Mouse (Mus musculus) heart, postnatal 0 days (tissue): ENCODE data around the gene Srr. TPM values are rescaled to one million over a fixed set of nuclear protein-coding genes. Genes with fewer than 3 reads are reported as not detected.

Source experiments
- ATAC-seq: fragments of 200-750 bp; cut with Nextera tagmentation; 2 replicates; pipeline ENCODE4 v1.8.0; 2017; ENCODE audit warnings: low read depth, moderate number of reproducible peaks, moderate library complexity; ENCODE audit not compliant: insufficient read depth
- DNase-seq: peaks from one replicate; pipeline ENCODE4 v3.0.0-alpha.2; 2016; ENCODE audit warnings: low spot score
- H3K27ac ChIP-seq: fragments of 300-500 bp; sonication (generic); 2 replicates; pipeline ENCODE4 v1.5.1; 2014; ENCODE audit warnings: low read depth, mild to moderate bottlenecking
- H3K27me3 ChIP-seq: fragments of 300-500 bp; sonication (generic); 2 replicates; pipeline ENCODE4 v1.6.1; 2014; ENCODE audit warnings: low read length, mixed read lengths; ENCODE audit not compliant: control insufficient read depth, insufficient read depth
- H3K36me3 ChIP-seq: fragments of 300-500 bp; sonication (generic); replicated peaks from 2 replicates; pipeline ENCODE4 v1.6.1; 2014; ENCODE audit warnings: low read length, mixed read lengths; ENCODE audit not compliant: control insufficient read depth, insufficient read depth
- H3K4me1 ChIP-seq: fragments of 300-500 bp; sonication (generic); 2 replicates; pipeline ENCODE4 v1.6.1; 2014; ENCODE audit warnings: antibody characterized with exemption; ENCODE audit not compliant: control insufficient read depth, insufficient read depth
- H3K4me2 ChIP-seq: fragments of 300-500 bp; sonication (generic); 2 replicates; pipeline ENCODE4 v1.6.1; 2014; ENCODE audit warnings: low read depth, mild to moderate bottlenecking, low read length, moderate library complexity
- H3K4me3 ChIP-seq: fragments of 300-500 bp; sonication (generic); 2 replicates; pipeline ENCODE4 v1.5.1; 2014; ENCODE audit warnings: low read depth, low read length
- H3K9ac ChIP-seq: fragments of 300-500 bp; sonication (generic); replicated peaks from 2 replicates; pipeline ENCODE4 v1.6.1; 2014; ENCODE audit warnings: low read depth, low read length, mixed read lengths
- H3K9me3 ChIP-seq: fragments of 300-500 bp; sonication (generic); replicated peaks from 2 replicates; pipeline ENCODE4 v1.6.1; 2016; ENCODE audit warnings: low read length; ENCODE audit not compliant: control insufficient read depth
- CTCF ChIP-seq: IDR thresholded peaks from 2 replicates; pipeline ENCODE4 v1.5.1; 2016; ENCODE audit warnings: antibody characterized with exemption, control low read depth, low read depth
- EP300 ChIP-seq: IDR thresholded peaks from 2 replicates; pipeline ENCODE4 v1.6.1; 2016; ENCODE audit warnings: antibody characterized with exemption, low read depth
- WGBS: fragments of 180-500 bp; shearing (Covaris S2); extraction: QIAGEN DNeasy Blood & Tissue Kit; methylation state at CpG from one replicate; pipeline ENCODE4 v1.1.7; 2014; 5-methylcytosine and 5-hydroxymethylcytosine counted together
- polyA plus RNA-seq: library from polyadenylated mRNA; unstranded; fragments of >200 nt; fragmentation: Nextera tagmentation; extraction: Ambion mirVana; gene quantifications from 2 replicates; pipeline ENCODE4 v1.2.1, GENCODE M21; 2015
- total RNA-seq: library from RNA; depleted of rRNA; stranded (reverse); fragments of >200 nt; gene quantifications from 2 replicates; pipeline ENCODE4 v1.2.3, GENCODE M21; 2014; ENCODE audit warnings: low replicate concordance

Gene Srr
- total and polyA plus RNA-seq, 2 experiments from 2014 or later, result 14.5 to 34.0 TPM

- peak overlapping the region; percentile 91 for H3K4me2 ChIP-seq
- H3K9me3 ChIP-seq, result no peaks in the 10 kb centered on the region
- H3K4me3 ChIP-seq, result peak overlapping the region; percentile 69
- DNase-seq, result peak; percentile 22
- under 1% methylated on average over 49 of the region's 55 CpGs for WGBS
- peak; percentile 54 for ATAC-seq
- peak overlapping the region; percentile 60 for H3K27ac ChIP-seq
- peaks cover 7% of the 10 kb centered on the region; the same call in 1 of the 2 replicates for H3K4me1 ChIP-seq
- H3K9ac ChIP-seq, result peak overlapping the region; percentile 63
- peak; percentile 12; the same call in 1 of the 2 replicates for TF ChIP-seq CTCF
- no peak for TF ChIP-seq EP300
- peaks cover 20% of the 10 kb centered on the region for H3K36me3 ChIP-seq
- no peaks in the 10 kb centered on the region for H3K27me3 ChIP-seq
These were observed 29.5 kb downstream of the Srr start for GRCm38 (mm10) chr11:74895980-74896900.

GRCm38 (mm10) chr11:74894619-74895018 lies 31.1 kb downstream of the Srr start:
- Histone ChIP-seq H3K9ac (no peak overlapping the region), H3K36me3 (peaks cover 3% of the 10 kb centered on the region; the same call in 1 of the 2 replicates), H3K4me1 (peaks cover 7% of the 10 kb centered on the region; the same call in 1 of the 2 replicates), H3K4me3 (no peak overlapping the region), H3K4me2 (no peak overlapping the region), H3K9me3 (no peaks in the 10 kb centered on the region), H3K27me3 (no peaks in the 10 kb centered on the region), H3K27ac (no peak overlapping the region)
- TF ChIP-seq EP300, result no peak
- no peak for TF ChIP-seq CTCF
- ATAC-seq (no peak), DNase-seq (no peak)
- 70% methylated on average over 4 of the region's 4 CpGs for WGBS

GRCm38 (mm10) chr11:74883098-74883497 lies 42.6 kb downstream of the Srr start:
- no peak overlapping the region for H3K4me3 ChIP-seq
- H3K36me3 ChIP-seq, result peaks cover 6% of the 10 kb centered on the region; the same call in 1 of the 2 replicates
- 94% methylated on average over 10 of the region's 10 CpGs for WGBS
- no peak overlapping the region for H3K9ac ChIP-seq
- no peaks in the 10 kb centered on the region for H3K9me3 ChIP-seq
- H3K4me1 ChIP-seq, result no peaks in the 10 kb centered on the region
- no peaks in the 10 kb centered on the region for H3K27me3 ChIP-seq
- no peak overlapping the region for H3K27ac ChIP-seq
- DNase-seq (no peak), ATAC-seq (no peak)
- TF ChIP-seq CTCF (no peak), EP300 (no peak)
- no peak overlapping the region for H3K4me2 ChIP-seq

GRCm38 (mm10) chr11:74881979-74882378 lies 43.8 kb downstream of the Srr start:
- DNase-seq, result no peak
- no peak overlapping the region for H3K4me2 ChIP-seq
- H3K36me3 ChIP-seq, result peaks cover 6% of the 10 kb centered on the region; the same call in 1 of the 2 replicates
- H3K4me1 ChIP-seq, result peaks cover under 1% of the 10 kb centered on the region; the same call in 1 of the 2 replicates
- H3K27me3 ChIP-seq, result no peaks in the 10 kb centered on the region
- H3K27ac ChIP-seq, result no peak overlapping the region
- ATAC-seq, result no peak
- no peaks in the 10 kb centered on the region for H3K9me3 ChIP-seq
- no peak overlapping the region for H3K9ac ChIP-seq
- no peak for TF ChIP-seq EP300
- no peak for TF ChIP-seq CTCF
- 41% methylated on average over 14 of the region's 14 CpGs for WGBS
- H3K4me3 ChIP-seq, result no peak overlapping the region

GRCm38 (mm10) chr11:74880999-74881398 lies 44.7 kb downstream of the Srr start:
- no peak for DNase-seq
- H3K27me3 ChIP-seq, result no peaks in the 10 kb centered on the region
- H3K4me1 ChIP-seq, result peaks cover 5% of the 10 kb centered on the region; the same call in 1 of the 2 replicates
- WGBS, result 77% methylated on average over 9 of the region's 9 CpGs
- peaks cover 6% of the 10 kb centered on the region; the same call in 1 of the 2 replicates for H3K36me3 ChIP-seq
- ATAC-seq, result no peak
- no peak overlapping the region for H3K27ac ChIP-seq
- no peak overlapping the region for H3K4me2 ChIP-seq
- no peak overlapping the region for H3K4me3 ChIP-seq
- H3K9ac ChIP-seq, result no peak overlapping the region
- no peaks in the 10 kb centered on the region for H3K9me3 ChIP-seq
- no peak for TF ChIP-seq EP300
- TF ChIP-seq CTCF, result no peak
